Mouse (Mus musculus) neural tube, embryonic 11.5 days (tissue): ENCODE data around the gene Htra2. TPM values are rescaled to one million over a fixed set of nuclear protein-coding genes. Genes with fewer than 3 reads are reported as not detected.

Source experiments
- ATAC-seq: fragments of 200-750 bp; cut with Nextera tagmentation; 2 replicates; pipeline ENCODE4 v1.8.0; 2017; ENCODE audit warnings: moderate number of reproducible peaks, mild to moderate bottlenecking, moderate TSS enrichment, moderate library complexity; ENCODE audit not compliant: insufficient read depth, low FRiP score, low TSS enrichment
- DNase-seq: peaks from one replicate; pipeline ENCODE4 v3.0.0-alpha.2; 2015; ENCODE audit warnings: low spot score
- H3K27ac ChIP-seq: fragments of 300-500 bp; sonication (generic); 2 replicates; pipeline ENCODE4 v1.5.1; 2014; ENCODE audit warnings: low read depth, mild to moderate bottlenecking, low read length
- H3K27me3 ChIP-seq: fragments of 300-500 bp; sonication (generic); 2 replicates; pipeline ENCODE4 v1.6.1; 2014; ENCODE audit warnings: mild to moderate bottlenecking, low read length, mixed read lengths; ENCODE audit not compliant: control insufficient read depth, insufficient read depth
- H3K36me3 ChIP-seq: fragments of 300-500 bp; sonication (generic); 2 replicates; pipeline ENCODE4 v1.6.1; 2014; ENCODE audit warnings: mild to moderate bottlenecking, low read length, moderate library complexity, mixed read lengths; ENCODE audit not compliant: control insufficient read depth, insufficient read depth
- H3K4me1 ChIP-seq: fragments of 300-500 bp; sonication (generic); 2 replicates; pipeline ENCODE4 v1.6.1; 2014; ENCODE audit warnings: low read length, mixed read lengths; ENCODE audit not compliant: control insufficient read depth, insufficient read depth
- H3K4me2 ChIP-seq: fragments of 300-500 bp; sonication (generic); 2 replicates; pipeline ENCODE4 v1.6.1; 2014; ENCODE audit warnings: low read depth, mild to moderate bottlenecking, moderate library complexity
- H3K4me3 ChIP-seq: fragments of 300-500 bp; sonication (generic); 2 replicates; pipeline ENCODE4 v1.5.1; 2014; ENCODE audit warnings: low read depth, low read length
- H3K9ac ChIP-seq: fragments of 300-500 bp; sonication (generic); 2 replicates; pipeline ENCODE4 v1.6.1; 2014; ENCODE audit warnings: mild to moderate bottlenecking, low read length
- H3K9me3 ChIP-seq: fragments of 300-500 bp; sonication (generic); 2 replicates; pipeline ENCODE4 v1.6.1; 2016; ENCODE audit warnings: low read length; ENCODE audit not compliant: control insufficient read depth
- WGBS: fragments of 180-500 bp; shearing (Covaris S2); extraction: QIAGEN DNeasy Blood & Tissue Kit; methylation state at CpG from one replicate; pipeline ENCODE4 v1.1.7; 2014; 5-methylcytosine and 5-hydroxymethylcytosine counted together
- polyA plus RNA-seq: library from polyadenylated mRNA; unstranded; fragments of >200 nt; fragmentation: Nextera tagmentation; extraction: Ambion mirVana; gene quantifications from 2 replicates; pipeline ENCODE4 v1.2.1, GENCODE M21; 2014

Htra2 gene
- polyA plus RNA-seq, 1 experiment from 2014 or later: 34.1 TPM

GRCm38 (mm10) chr6:83020121-83020520 lies 35.0 kb downstream of the Htra2 start:
- ATAC-seq: no peak
- H3K27me3 ChIP-seq: no peaks in the 10 kb centered on the region

DNA sequence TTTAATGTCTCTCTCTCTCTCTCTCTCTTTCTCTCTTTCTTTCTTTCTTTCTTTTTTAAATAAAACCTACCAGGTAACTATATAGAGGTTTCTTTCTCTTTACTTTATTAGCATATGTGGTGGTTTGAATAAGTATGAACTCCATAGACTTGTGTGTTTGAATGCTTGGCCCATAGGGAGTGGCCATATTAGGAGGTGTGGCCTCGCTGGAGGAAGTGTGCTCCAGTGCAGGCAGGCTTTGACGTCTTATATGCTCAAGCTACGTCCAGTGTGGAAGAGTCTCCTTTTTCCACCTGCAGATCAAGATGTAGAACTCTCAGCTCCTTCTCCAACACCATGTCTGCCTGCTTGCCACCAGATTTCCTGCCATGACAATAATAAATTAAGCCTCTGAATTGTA lies 36.0 kb downstream of the Htra2 start:
- no peak overlapping the region for H3K4me2 ChIP-seq
- WGBS: 72% methylated on average over 3 of the region's 3 CpGs
- no peaks in the 10 kb centered on the region for H3K36me3 ChIP-seq
- DNase-seq (no peak), ATAC-seq (no peak)
- no peaks in the 10 kb centered on the region for H3K4me1 ChIP-seq
- H3K9me3 ChIP-seq: no peaks in the 10 kb centered on the region
- no peak overlapping the region for H3K9ac ChIP-seq
- no peaks in the 10 kb centered on the region for H3K27me3 ChIP-seq
- no peak overlapping the region for H3K4me3 ChIP-seq
- H3K27ac ChIP-seq: no peak overlapping the region

More at GRCm38 (mm10) chr6:83020121-83020520, 35.0 kb downstream of the Htra2 start:
- Histone ChIP-seq H3K27ac (no peak overlapping the region), H3K4me1 (no peaks in the 10 kb centered on the region), H3K9me3 (no peaks in the 10 kb centered on the region), H3K4me3 (no peak overlapping the region), H3K36me3 (no peaks in the 10 kb centered on the region), H3K4me2 (no peak overlapping the region), H3K9ac (no peak overlapping the region)
- 86% methylated on average over 6 of the region's 6 CpGs for WGBS
- DNase-seq: no peak

DNA sequence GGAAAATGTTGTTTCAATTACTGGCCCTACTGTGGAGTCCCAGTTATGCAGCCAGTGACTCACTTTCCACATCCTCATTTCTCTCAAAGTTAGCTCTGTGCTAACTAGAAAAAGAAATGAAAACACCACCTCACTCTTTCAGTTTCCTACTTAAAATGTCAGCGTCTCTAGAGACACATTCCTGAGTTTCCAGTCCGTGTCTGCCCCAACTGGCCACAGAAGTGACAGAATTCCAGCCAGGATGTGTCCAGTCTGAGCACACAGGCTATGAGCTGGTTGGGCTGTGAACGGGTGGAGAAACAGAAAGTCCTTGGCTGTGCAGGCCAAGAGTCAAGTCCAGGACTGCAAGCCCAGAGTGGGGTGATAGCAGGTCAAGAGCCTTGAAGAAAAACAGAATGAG lies 37.9 kb downstream of the Htra2 start:
- Histone ChIP-seq H3K27ac (no peak overlapping the region), H3K9ac (no peak overlapping the region), H3K9me3 (no peaks in the 10 kb centered on the region), H3K4me2 (no peak overlapping the region), H3K27me3 (no peaks in the 10 kb centered on the region), H3K4me3 (no peak overlapping the region), H3K4me1 (no peaks in the 10 kb centered on the region), H3K36me3 (no peaks in the 10 kb centered on the region)
- 70% methylated on average over 3 of the region's 3 CpGs for WGBS
- DNase-seq: no peak
- ATAC-seq: no peak

- DNase-seq (no peak), ATAC-seq (no peak)
- 87% methylated on average over 2 of the region's 2 CpGs for WGBS
- no peaks in the 10 kb centered on the region for H3K4me1 ChIP-seq
- no peaks in the 10 kb centered on the region for H3K9me3 ChIP-seq
- no peaks in the 10 kb centered on the region for H3K27me3 ChIP-seq
- H3K9ac ChIP-seq: no peak overlapping the region
- H3K27ac ChIP-seq: no peak overlapping the region
- H3K4me3 ChIP-seq: no peak overlapping the region
- H3K4me2 ChIP-seq: no peak overlapping the region
- H3K36me3 ChIP-seq: no peaks in the 10 kb centered on the region
Measured at GRCm38 (mm10) chr6:83015749-83016148, 39.3 kb downstream of the Htra2 start.

DNA sequence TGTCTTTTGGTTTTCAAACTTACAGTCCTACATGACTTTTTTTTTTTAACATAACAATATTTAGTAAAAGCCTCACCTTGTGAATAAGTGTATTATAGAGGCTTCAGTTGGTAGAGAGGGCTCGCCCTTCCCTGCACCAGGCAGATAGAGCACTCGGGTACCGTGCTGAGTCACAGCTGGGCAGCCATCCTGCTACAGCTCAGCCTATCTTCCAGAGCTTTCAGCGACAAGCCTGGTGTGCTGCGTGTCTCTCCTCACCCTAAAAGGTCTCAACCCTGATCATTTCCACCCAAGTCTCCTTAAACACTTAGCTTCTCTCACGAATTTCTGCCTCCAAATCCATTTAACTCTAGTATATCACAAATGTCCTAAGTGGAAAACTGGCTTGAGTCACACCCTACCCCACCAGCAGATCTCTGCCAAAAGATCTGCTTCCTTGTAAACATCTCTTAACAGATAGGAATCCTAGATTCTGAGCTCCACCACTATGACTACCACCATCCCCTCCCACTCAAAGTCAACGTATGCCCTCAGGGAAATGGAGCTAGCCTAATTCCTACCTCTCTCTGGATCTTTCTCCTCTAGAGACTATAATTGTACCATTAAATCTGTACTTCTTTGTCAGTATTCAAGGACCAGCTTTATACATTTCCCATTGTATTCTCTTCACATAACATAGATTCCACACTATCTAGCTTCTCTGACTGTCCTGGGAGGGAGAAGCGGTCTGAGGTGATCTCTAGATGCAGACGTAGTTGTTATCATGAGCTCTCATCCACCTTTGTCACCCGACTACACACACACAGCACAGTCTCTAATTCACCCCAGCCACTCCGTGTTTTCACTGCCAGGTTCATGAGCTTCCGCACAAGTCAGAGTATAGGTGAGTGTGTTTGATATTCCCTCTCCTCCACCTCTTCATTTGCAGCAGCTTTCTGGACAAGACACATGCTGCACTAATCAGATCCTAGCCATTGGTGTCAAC lies 40.3 kb downstream of the Htra2 start:
- DNase-seq (no peak), ATAC-seq (no peak)
- H3K9me3 ChIP-seq: no peaks in the 10 kb centered on the region
- H3K4me2 ChIP-seq: no peak overlapping the region
- no peak overlapping the region for H3K9ac ChIP-seq
- no peaks in the 10 kb centered on the region for H3K27me3 ChIP-seq
- H3K4me1 ChIP-seq: no peaks in the 10 kb centered on the region
- H3K4me3 ChIP-seq: no peak overlapping the region
- no peaks in the 10 kb centered on the region for H3K36me3 ChIP-seq
- WGBS: 79% methylated on average over 12 of the region's 12 CpGs
- no peak overlapping the region for H3K27ac ChIP-seq

GRCm38 (mm10) chr6:83013444-83013843 lies 41.6 kb downstream of the Htra2 start:
- ATAC-seq (no peak), DNase-seq (no peak)
- 81% methylated on average over 5 of the region's 5 CpGs for whole genome bisulfite sequencing
- Histone ChIP-seq H3K4me1 (no peaks in the 10 kb centered on the region), H3K27me3 (no peaks in the 10 kb centered on the region), H3K36me3 (no peaks in the 10 kb centered on the region), H3K4me3 (no peak overlapping the region), H3K9ac (no peak overlapping the region), H3K27ac (no peak overlapping the region), H3K4me2 (no peak overlapping the region), H3K9me3 (no peaks in the 10 kb centered on the region)

DNA sequence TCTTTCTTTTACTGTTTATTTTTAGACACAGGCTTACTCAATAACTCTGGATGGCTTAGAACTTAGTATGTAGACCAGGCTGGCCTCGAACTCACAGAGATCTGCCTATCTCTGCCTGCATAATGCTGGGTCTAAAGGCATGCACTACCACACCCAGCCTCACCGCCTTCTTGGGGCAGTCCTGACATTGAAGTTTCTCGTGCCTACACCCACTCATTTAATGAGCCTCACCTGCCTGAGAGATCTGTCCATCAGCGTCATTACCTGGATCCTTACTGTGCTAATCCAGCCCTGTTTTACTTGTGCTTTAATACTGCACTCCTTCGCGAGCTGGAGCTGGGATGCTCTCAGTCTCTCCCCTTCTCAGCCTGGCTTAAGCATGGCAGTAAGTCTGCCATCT lies 43.3 kb downstream of the Htra2 start:
- 77% methylated on average over 6 of the region's 6 CpGs for WGBS
- H3K4me2 ChIP-seq: no peak overlapping the region

GRCm38 (mm10) chr6:83011255-83011654 lies 43.8 kb downstream of the Htra2 start:
- no peak for ATAC-seq
- Histone ChIP-seq H3K9me3 (no peaks in the 10 kb centered on the region), H3K36me3 (no peaks in the 10 kb centered on the region), H3K4me1 (no peaks in the 10 kb centered on the region), H3K27me3 (no peaks in the 10 kb centered on the region), H3K4me3 (no peak overlapping the region), H3K9ac (no peak overlapping the region), H3K4me2 (no peak overlapping the region), H3K27ac (no peak overlapping the region)
- 82% methylated on average over 7 of the region's 7 CpGs for WGBS
- DNase-seq: no peak

More for the DNA sequence above, 43.3 kb downstream of the Htra2 start:
- no peaks in the 10 kb centered on the region for H3K4me1 ChIP-seq
- ATAC-seq: no peak
- H3K9ac ChIP-seq: no peak overlapping the region
- H3K27me3 ChIP-seq: no peaks in the 10 kb centered on the region
- no peak for DNase-seq
- H3K4me3 ChIP-seq: no peak overlapping the region
- no peak overlapping the region for H3K27ac ChIP-seq
- H3K36me3 ChIP-seq: no peaks in the 10 kb centered on the region
- H3K9me3 ChIP-seq: no peaks in the 10 kb centered on the region

DNA sequence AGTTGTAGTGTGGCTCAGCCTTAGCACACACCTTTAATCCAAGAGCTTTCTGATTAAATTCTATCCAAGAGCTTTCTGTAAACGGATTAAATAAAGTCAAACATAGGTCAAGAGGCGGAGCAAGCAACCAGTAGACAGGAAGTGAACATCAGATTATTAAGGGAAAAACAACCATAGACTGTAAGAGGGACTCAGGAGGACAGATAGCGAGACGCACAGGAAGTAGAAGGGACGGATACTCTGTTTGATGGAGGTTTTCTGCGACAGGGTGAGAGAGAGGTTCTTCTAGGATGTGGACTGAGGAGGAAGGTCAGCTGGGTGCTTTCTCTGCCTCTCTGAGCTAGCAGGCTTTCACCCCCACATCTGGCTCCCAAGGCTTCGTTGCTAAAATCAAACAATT lies 45.1 kb downstream of the Htra2 start:
- WGBS: 79% methylated on average over 7 of the region's 7 CpGs

More for the DNA sequence above, 45.1 kb downstream of the Htra2 start:
- DNase-seq (no peak), ATAC-seq (no peak)
- Histone ChIP-seq H3K27me3 (no peaks in the 10 kb centered on the region), H3K4me1 (no peaks in the 10 kb centered on the region), H3K27ac (no peak overlapping the region), H3K36me3 (no peaks in the 10 kb centered on the region), H3K4me2 (no peak overlapping the region), H3K4me3 (no peak overlapping the region), H3K9me3 (no peaks in the 10 kb centered on the region), H3K9ac (no peak overlapping the region)
